Mouse (Mus musculus) central nervous system, embryonic 14 days (tissue): Measurements from ENCODE around the gene Mtmr12. TPM values are rescaled to one million over a fixed set of nuclear protein-coding genes. Genes with fewer than 3 reads are reported as not detected.

Source experiments
- polyA plus RNA-seq: library from polyadenylated mRNA; depleted of rRNA; stranded (reverse); fragments of >200 nt; gene quantifications from 2 replicates; pipeline ENCODE4 v1.2.3, GENCODE M21; 2012; rRNA removed

Gene Mtmr12
- polyA plus RNA-seq: 13.0 and 14.1 TPM in 2 replicates

DNA sequence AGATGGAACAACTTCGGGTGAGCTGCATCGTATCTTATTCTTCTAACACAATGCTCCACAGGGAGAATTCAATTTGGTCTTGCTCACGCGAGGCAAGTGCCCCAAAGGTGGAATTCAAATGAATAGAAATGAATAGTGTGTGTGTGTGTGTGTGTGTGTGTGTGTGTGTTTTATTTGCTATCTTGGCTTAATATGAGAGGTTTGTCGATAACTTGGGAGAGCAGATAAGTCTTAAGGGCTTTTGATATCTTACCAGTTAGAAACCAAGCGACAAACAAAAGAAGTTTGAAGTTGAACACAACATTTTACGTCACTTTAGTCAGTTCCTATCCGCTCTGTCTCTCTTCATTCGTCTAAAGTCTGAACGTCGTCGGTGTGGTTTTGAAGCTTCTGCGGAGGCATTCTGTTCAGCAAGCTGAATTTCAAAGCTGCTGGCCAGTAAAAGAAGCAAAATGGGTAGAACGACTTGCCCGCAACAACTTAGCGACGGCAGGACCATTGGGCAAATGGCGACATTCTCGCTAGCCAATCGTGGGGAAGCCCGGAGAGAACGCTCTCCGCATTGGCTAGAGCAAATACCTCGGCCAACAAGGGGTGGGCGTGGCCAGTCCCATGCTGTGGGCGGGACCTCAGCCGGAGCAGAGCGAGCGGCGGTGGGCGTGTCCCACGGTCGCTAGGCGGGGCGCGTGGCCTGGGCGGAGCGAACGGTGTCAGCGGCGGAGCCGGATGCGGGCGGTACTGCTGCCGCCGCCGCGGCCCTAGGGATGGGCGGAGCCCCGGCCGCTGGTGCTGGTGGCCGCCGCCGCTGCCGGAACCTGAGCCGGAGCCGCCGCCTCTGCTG is at the start of gene Mtmr12:
Gene Mtmr12 (plus strand): TSS at position 710 of the 841 bp plus-strand sequence.

DNA sequence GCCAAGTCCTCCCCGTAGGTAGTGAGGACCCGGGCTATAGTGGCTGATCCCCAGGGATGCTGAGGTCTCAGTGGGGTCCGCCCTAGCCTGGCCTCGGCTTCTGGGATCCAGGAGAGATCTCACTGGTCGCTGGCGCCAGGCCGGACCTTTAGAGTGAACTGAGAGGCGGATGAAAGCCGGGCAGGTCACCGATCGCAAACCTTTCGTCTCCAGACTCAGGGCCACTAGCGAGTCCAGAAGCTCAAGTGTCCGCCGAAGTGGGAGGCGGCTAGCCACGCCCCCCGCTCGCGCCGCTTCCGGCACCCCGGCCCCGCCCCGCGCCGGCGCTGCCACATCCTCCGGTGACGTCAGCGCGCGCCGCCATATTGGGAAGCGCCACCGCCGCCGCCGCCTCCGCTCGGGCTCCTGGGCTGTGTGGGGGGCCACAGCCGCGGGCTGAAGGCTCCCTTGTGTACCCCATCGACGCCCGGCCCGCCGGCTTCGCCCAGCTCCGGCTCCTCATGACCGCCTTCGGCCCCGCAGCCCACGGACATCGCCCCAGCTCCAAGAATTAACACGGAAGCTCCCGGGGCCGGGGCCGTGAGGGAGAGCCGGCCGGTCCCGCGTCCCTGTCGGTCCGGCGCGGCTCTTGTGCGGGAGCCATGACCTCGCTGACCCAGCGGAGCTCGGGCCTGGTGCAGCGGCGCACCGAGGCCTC is 116.4 kb downstream of the Mtmr12 start, which contains the start of gene Golph3:
Gene Golph3 (plus strand): TSS at position 360 of the 697 bp plus-strand sequence.

DNA sequence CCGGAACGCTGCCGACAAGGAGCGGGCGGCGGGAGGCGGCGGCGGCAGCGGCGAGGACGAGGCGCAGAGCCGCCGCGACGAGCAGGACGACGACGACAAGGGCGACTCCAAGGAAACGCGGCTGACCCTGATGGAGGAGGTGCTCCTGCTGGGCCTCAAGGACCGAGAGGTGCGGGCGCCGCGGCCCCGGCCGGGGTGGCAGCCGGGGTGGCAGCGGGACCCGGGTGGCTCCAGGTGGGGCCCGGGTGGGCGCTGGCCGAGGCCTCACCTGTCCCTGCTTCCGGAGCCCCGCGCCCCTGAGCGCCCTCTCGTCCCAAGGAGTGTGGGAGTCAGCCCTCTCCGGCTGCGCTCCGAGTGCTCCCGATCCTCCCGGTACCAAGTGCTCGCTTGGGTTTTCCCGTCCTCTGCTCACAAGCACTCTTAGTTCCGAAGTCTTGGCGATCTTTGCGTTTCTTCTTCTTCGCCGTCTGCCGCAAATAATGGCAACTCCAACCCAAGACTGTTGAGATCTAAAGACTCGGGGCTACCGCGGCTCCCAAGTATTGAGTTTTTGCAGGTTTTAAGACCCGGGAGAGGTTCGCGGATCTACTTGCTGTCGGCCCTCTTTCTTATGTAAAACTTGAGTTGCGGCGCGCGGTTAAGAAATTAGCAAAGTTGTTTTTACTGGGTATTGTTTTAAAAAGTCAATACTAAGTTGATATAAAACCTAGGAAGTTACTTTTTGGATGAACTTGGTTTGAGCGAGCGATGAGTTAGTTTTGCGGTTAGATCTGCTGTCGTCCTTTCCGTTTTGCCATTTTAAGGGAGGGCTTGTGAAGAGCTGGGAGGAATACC is 117.2 kb downstream of the Mtmr12 start, which contains the start of gene 1810049J17Rik:
Gene 1810049J17Rik (minus strand): TSS at position 112 of the 834 bp plus-strand sequence.

Other genes with a start within 250 kb of the Mtmr12 start
- gene Sub1, start 208.0 kb upstream of the Mtmr12 start, polyA plus RNA-seq: 179 and 184 TPM in 2 replicates
- gene Zfr, start 87.2 kb upstream of the Mtmr12 start, polyA plus RNA-seq: 89.9 and 91.4 TPM in 2 replicates
- 67.4 and 73.4 TPM in 2 replicates for gene Golph3, start 116.4 kb downstream of the Mtmr12 start, polyA plus RNA-seq
- gene 1810049J17Rik, start 116.9 kb downstream of the Mtmr12 start, polyA plus RNA-seq: not detected in 2 replicates